Comparison of ENCODE assay signal across 10 mouse cellular contexts in the genomic region with DNA sequence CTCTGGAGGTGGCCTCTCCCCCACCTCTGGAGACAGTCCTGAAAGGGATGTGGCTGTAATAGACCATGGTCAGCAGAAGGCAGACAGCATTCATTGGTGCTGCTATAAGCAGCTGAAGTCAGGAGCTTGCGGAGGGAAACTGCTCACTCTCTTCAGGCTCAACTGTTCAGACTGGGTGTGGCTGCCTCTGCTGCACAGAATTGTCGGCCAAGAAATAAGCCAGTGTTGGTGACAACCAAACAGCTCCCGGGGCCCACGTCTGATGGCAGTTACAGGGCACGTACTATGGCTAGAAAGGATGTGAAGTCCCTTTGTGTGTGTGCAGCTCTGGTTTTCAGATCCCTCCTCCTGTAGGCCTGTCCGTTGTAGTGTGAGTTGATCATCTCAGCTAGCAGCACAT. TPM values are rescaled to one million over a fixed set of nuclear protein-coding genes. Genes with fewer than 3 reads are reported as not detected.
DNase-seq lines count a peak whose midpoint lies in the region; ATAC-seq lines count a peak whose summit lies in the region.
"Had no signal": no experiment of that assay in that cellular context is flagged by ENCODE, and none has a peak within 500 bp of the region (broad histone marks: within the 10 kb centered on the region; RNA-seq: fewer than 3 reads in every experiment).

No protein-coding gene starts in this region.

- H3K27me3 ChIP-seq in embryonic facial prominence, embryonic 12.5 days = 0 out of 2 replicates have a peak, but pooled peaks cover 6% of the 10 kb centered on the region
- H3K27me3 ChIP-seq in embryonic facial prominence, embryonic 10.5 days (replicated peaks; ENCODE audit: low read depth, poor library complexity, severe bottlenecking) = peaks cover 34% of the 10 kb centered on the region
- H3K27me3 ChIP-seq in kidney, embryonic 16.5 days (ENCODE audit: insufficient read depth, low read length) = no peaks in the 10 kb centered on the region
- H3K27me3 ChIP-seq in embryonic facial prominence, embryonic 15.5 days = no peaks in the 10 kb centered on the region
- H3K27me3 ChIP-seq in midbrain, embryonic 13.5 days = peaks cover 8% of the 10 kb centered on the region

- H3K9ac ChIP-seq in embryonic facial prominence, embryonic 12.5 days = no peak overlapping the region
- H3K9ac ChIP-seq in kidney, embryonic 16.5 days (replicated peaks; ENCODE audit: low read length) = peak overlapping the region; percentile 28; the same call in 1 of the 2 replicates
- no peak overlapping the region for H3K9ac ChIP-seq in embryonic facial prominence, embryonic 15.5 days
- 0 out of 2 replicates have a peak overlapping the region, but pooled peaks have one; percentile 14 for H3K9ac ChIP-seq in midbrain, embryonic 13.5 days (replicated peaks)

- DNase-seq in embryonic facial prominence, embryonic 10.5 days (ENCODE audit: low spot score) = no peak
- DNase-seq in kidney, adult 18-20 months = no peak
- no peak for DNase-seq in thymus, postnatal 4 days
- no peak for DNase-seq in gastrocnemius, postnatal 10 days
- DNase-seq: layer of hippocampus, postnatal 36 days; lung, postnatal 36 days had no signal

- WGBS in embryonic facial prominence, embryonic 12.5 days = 56% methylated on average over 6 of the region's 6 CpGs
- WGBS in embryonic facial prominence, embryonic 10.5 days = 68% methylated on average over 6 of the region's 6 CpGs
- WGBS in kidney, embryonic 16.5 days = 64% methylated on average over 6 of the region's 6 CpGs
- WGBS in embryonic facial prominence, embryonic 15.5 days = 54% methylated on average over 6 of the region's 6 CpGs
- WGBS in midbrain, embryonic 13.5 days = 69% methylated on average over 6 of the region's 6 CpGs

- no peaks in the 10 kb centered on the region for H3K36me3 ChIP-seq in embryonic facial prominence, embryonic 12.5 days
- no peaks in the 10 kb centered on the region for H3K36me3 ChIP-seq in embryonic facial prominence, embryonic 10.5 days (replicated peaks)
- no peaks in the 10 kb centered on the region for H3K36me3 ChIP-seq in kidney, embryonic 16.5 days (ENCODE audit: insufficient read depth, low read length)
- H3K36me3 ChIP-seq in embryonic facial prominence, embryonic 15.5 days = no peaks in the 10 kb centered on the region
- no peaks in the 10 kb centered on the region for H3K36me3 ChIP-seq in midbrain, embryonic 13.5 days

- no peak overlapping the region for H3K4me3 ChIP-seq in embryonic facial prominence, embryonic 12.5 days
- H3K4me3 ChIP-seq in embryonic facial prominence, embryonic 10.5 days = no peak overlapping the region
- H3K4me3 ChIP-seq in kidney, embryonic 16.5 days (ENCODE audit: low read length) = no peak overlapping the region
- H3K4me3 ChIP-seq in embryonic facial prominence, embryonic 15.5 days (replicated peaks) = no peak overlapping the region
- H3K4me3 ChIP-seq in midbrain, embryonic 13.5 days (replicated peaks) = no peak overlapping the region

- peaks cover 37% of the 10 kb centered on the region for H3K4me1 ChIP-seq in embryonic facial prominence, embryonic 12.5 days
- peaks cover 67% of the 10 kb centered on the region for H3K4me1 ChIP-seq in embryonic facial prominence, embryonic 10.5 days
- peaks cover 40% of the 10 kb centered on the region for H3K4me1 ChIP-seq in kidney, embryonic 16.5 days (ENCODE audit: insufficient read depth, low read length)
- peaks cover 34% of the 10 kb centered on the region for H3K4me1 ChIP-seq in embryonic facial prominence, embryonic 15.5 days
- peaks cover 69% of the 10 kb centered on the region for H3K4me1 ChIP-seq in midbrain, embryonic 13.5 days (replicated peaks)

- no peaks in the 10 kb centered on the region for H3K9me3 ChIP-seq in embryonic facial prominence, embryonic 12.5 days
- H3K9me3 ChIP-seq in embryonic facial prominence, embryonic 10.5 days = no peaks in the 10 kb centered on the region
- no peaks in the 10 kb centered on the region for H3K9me3 ChIP-seq in kidney, embryonic 16.5 days (ENCODE audit: low read length)
- H3K9me3 ChIP-seq in embryonic facial prominence, embryonic 15.5 days (replicated peaks) = no peaks in the 10 kb centered on the region
- H3K9me3 ChIP-seq in midbrain, embryonic 13.5 days = no peaks in the 10 kb centered on the region

- H3K4me2 ChIP-seq in embryonic facial prominence, embryonic 12.5 days (replicated peaks) = no peak overlapping the region
- no peak overlapping the region for H3K4me2 ChIP-seq in kidney, embryonic 16.5 days (replicated peaks; ENCODE audit: low read depth, low read length)
- H3K4me2 ChIP-seq in embryonic facial prominence, embryonic 15.5 days (replicated peaks) = no peak overlapping the region
- H3K4me2 ChIP-seq in midbrain, embryonic 13.5 days (replicated peaks) = no peak overlapping the region

- no peak for ATAC-seq in embryonic facial prominence, embryonic 12.5 days (ENCODE audit: insufficient number of reproducible peaks, insufficient read depth, low FRiP score, low TSS enrichment)
- ATAC-seq in kidney, embryonic 16.5 days (ENCODE audit: low FRiP score, low TSS enrichment) = no peak
- 0 out of 2 replicates have a peak, but pooled peaks have one; percentile 23 for ATAC-seq in embryonic facial prominence, embryonic 15.5 days (ENCODE audit: insufficient number of reproducible peaks, low FRiP score, low TSS enrichment, low read depth)
- no peak for ATAC-seq in midbrain, embryonic 13.5 days

- 0 out of 2 replicates have a peak overlapping the region, but pooled peaks have one; percentile 5 for H3K27ac ChIP-seq in embryonic facial prominence, embryonic 12.5 days
- no peak overlapping the region for H3K27ac ChIP-seq in embryonic facial prominence, embryonic 10.5 days (replicated peaks)
- 0 out of 2 replicates have a peak overlapping the region, but pooled peaks have one; percentile 23 for H3K27ac ChIP-seq in kidney, embryonic 16.5 days (ENCODE audit: low read length)
- peak overlapping the region; percentile 61; the same call in 1 of the 2 replicates for H3K27ac ChIP-seq in embryonic facial prominence, embryonic 15.5 days (replicated peaks)
- H3K27ac ChIP-seq in midbrain, embryonic 13.5 days = no peak overlapping the region

RNA-seq across cellular contexts. Expression of gene Irf2bpl, which starts 30.2 kb away (rescaled TPM):
- polyA plus RNA-seq in embryonic facial prominence, embryonic 12.5 days (2016; fragmentation: Nextera tagmentation; extraction: Ambion mirVana) = 53.9 and 59.2 TPM in 2 replicates
- polyA plus RNA-seq in embryonic facial prominence, embryonic 10.5 days (2016; fragmentation: Nextera tagmentation; extraction: Ambion mirVana) = 13.5 and 17.3 TPM in 2 replicates
- 30.3 and 30.4 TPM in 2 replicates for polyA plus RNA-seq in kidney, embryonic 16.5 days (2015; fragmentation: Nextera tagmentation; extraction: Ambion mirVana)
- polyA plus RNA-seq in embryonic facial prominence, embryonic 15.5 days (2015; fragmentation: Nextera tagmentation; extraction: Ambion mirVana) = 45.2 and 50.6 TPM in 2 replicates
- 65.3 and 75.5 TPM in 2 replicates for polyA plus RNA-seq in midbrain, embryonic 13.5 days (2015; fragmentation: Nextera tagmentation; extraction: Ambion mirVana)
- total RNA-seq in gastrocnemius, postnatal 10 days (2021) = 10 to 100 TPM; 42.9 to 46.7 TPM

RNA-seq across cellular contexts. Expression of gene Cipc, which starts 32.1 kb away (rescaled TPM):
- 29.2 and 31.9 TPM in 2 replicates for polyA plus RNA-seq in embryonic facial prominence, embryonic 12.5 days (2016; fragmentation: Nextera tagmentation; extraction: Ambion mirVana)
- 35.1 and 37.1 TPM in 2 replicates for polyA plus RNA-seq in embryonic facial prominence, embryonic 10.5 days (2016; fragmentation: Nextera tagmentation; extraction: Ambion mirVana)
- polyA plus RNA-seq in kidney, embryonic 16.5 days (2015; fragmentation: Nextera tagmentation; extraction: Ambion mirVana) = 24.0 and 24.9 TPM in 2 replicates
- polyA plus RNA-seq in embryonic facial prominence, embryonic 15.5 days (2015; fragmentation: Nextera tagmentation; extraction: Ambion mirVana) = 20.3 and 23.2 TPM in 2 replicates
- 49.8 and 51.2 TPM in 2 replicates for polyA plus RNA-seq in midbrain, embryonic 13.5 days (2015; fragmentation: Nextera tagmentation; extraction: Ambion mirVana)
- 10 to 100 TPM; 17.5 to 22.8 TPM for total RNA-seq in gastrocnemius, postnatal 10 days (2021)

Comparison
In these comparisons a context has a peak if more than half of its experiments do, and no peak if none do; other contexts are left out.
1. H3K27ac ChIP-seq: peak in embryonic facial prominence, embryonic 12.5 days (single experiment), kidney, embryonic 16.5 days (single experiment) and embryonic facial prominence, embryonic 15.5 days (single experiment); none in embryonic facial prominence, embryonic 10.5 days (single experiment) and midbrain, embryonic 13.5 days (single experiment).
2. H3K9ac ChIP-seq: peak in kidney, embryonic 16.5 days (single experiment) and midbrain, embryonic 13.5 days (single experiment); none in embryonic facial prominence, embryonic 12.5 days (single experiment) and embryonic facial prominence, embryonic 15.5 days (single experiment).